In the genomic region with DNA sequence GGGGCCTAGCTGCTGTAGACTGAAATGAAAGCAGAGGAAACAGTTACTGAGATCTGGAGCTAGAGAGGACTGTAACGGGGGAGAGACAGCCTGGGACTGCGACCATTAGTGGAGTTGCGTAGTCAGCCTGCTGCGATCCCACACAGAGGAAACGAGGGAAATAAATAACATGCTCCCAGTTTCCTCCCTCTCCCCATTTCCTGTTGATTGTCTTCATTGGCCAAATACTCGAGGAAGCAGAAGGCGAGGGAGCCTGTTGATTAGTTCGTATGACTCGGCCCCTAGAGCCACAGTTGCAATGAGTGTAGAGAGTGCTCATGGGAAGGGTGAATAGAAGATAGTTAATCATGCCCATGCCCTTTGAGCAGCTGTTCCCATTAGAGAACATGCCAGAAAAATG, we compare ENCODE assay signal across 11 mouse cellular contexts.
DNase-seq lines count a peak whose midpoint lies in the region; ATAC-seq and TF ChIP-seq lines count a peak whose summit lies in the region.
"Had no signal": no experiment of that assay in that cellular context is flagged by ENCODE, and none has a peak within 500 bp of the region (broad histone marks: within the 10 kb centered on the region; RNA-seq: fewer than 3 reads in every experiment).

No protein-coding gene starts in this region.

- no peaks in the 10 kb centered on the region for H3K4me1 ChIP-seq in lung, embryonic 14.5 days (ENCODE audit: insufficient read depth)
- H3K4me1 ChIP-seq in lung, adult 2 months (ENCODE audit: control insufficient read depth, insufficient read depth, low read length), result no peaks in the 10 kb centered on the region
- no peaks in the 10 kb centered on the region; the same call in none of the 2 replicates for H3K4me1 ChIP-seq in heart, postnatal 0 days (ENCODE audit: control insufficient read depth, insufficient read depth)
- H3K4me1 ChIP-seq in thymus, adult 2 months (replicated peaks; ENCODE audit: control insufficient read depth, insufficient read depth, low read length), result no peaks in the 10 kb centered on the region
- H3K4me1 ChIP-seq: lung, embryonic 15.5 days had no signal

- no peak for ATAC-seq in lung, embryonic 14.5 days (ENCODE audit: insufficient read depth)
- peak; percentile 66 for ATAC-seq in heart, postnatal 0 days (ENCODE audit: insufficient read depth, low read depth)
- ATAC-seq in CD4-positive, CD25-positive, alpha-beta regulatory T cell, adult 4 months, result no peak

- WGBS in lung, embryonic 14.5 days, result 49% methylated on average over 9 of the region's 9 CpGs
- WGBS in lung, adult 2 months, result 45% methylated on average over 9 of the region's 9 CpGs
- WGBS in heart, postnatal 0 days, result 43% methylated on average over 9 of the region's 9 CpGs
- WGBS in thymus, adult 2 months, result 52% methylated on average over 9 of the region's 9 CpGs

- 0 out of 2 replicates have a peak, but pooled peaks cover 6% of the 10 kb centered on the region for H3K9me3 ChIP-seq in lung, embryonic 14.5 days (ENCODE audit: low read depth, low read length)
- peaks cover 4% of the 10 kb centered on the region; the same call in 1 of the 2 replicates for H3K9me3 ChIP-seq in heart, postnatal 0 days (replicated peaks; ENCODE audit: control insufficient read depth, low read length)
- H3K9me3 ChIP-seq: lung, embryonic 15.5 days had no signal

- H3K4me2 ChIP-seq in lung, embryonic 14.5 days, result no peak overlapping the region
- H3K4me2 ChIP-seq in heart, postnatal 0 days (ENCODE audit: low read depth, low read length), result no peak overlapping the region
- H3K4me2 ChIP-seq: lung, embryonic 15.5 days had no signal

- no peak overlapping the region for H3K9ac ChIP-seq in lung, embryonic 14.5 days
- no peak overlapping the region for H3K9ac ChIP-seq in heart, postnatal 0 days (replicated peaks; ENCODE audit: low read depth, low read length)
- H3K9ac ChIP-seq: lung, embryonic 15.5 days had no signal

- no peak for TF ChIP-seq CTCF in lung, embryonic 14.5 days (IDR thresholded peaks at IDR 0.05; ENCODE audit: low read depth)
- TF ChIP-seq CTCF in lung, adult 2 months (IDR thresholded peaks at IDR 0.05; ENCODE audit: insufficient read depth, low read length), result no peak
- TF ChIP-seq CTCF in heart, postnatal 0 days (IDR thresholded peaks at IDR 0.05; ENCODE audit: low read depth), result no peak
- TF ChIP-seq CTCF in thymus, adult 2 months (IDR thresholded peaks at IDR 0.05; ENCODE audit: borderline replicate concordance, control insufficient read depth, extremely low read depth, insufficient read depth, low read length, poor library complexity), result no peak

- no peaks in the 10 kb centered on the region for H3K36me3 ChIP-seq in lung, embryonic 14.5 days (ENCODE audit: insufficient read depth)
- H3K36me3 ChIP-seq in heart, postnatal 0 days (replicated peaks; ENCODE audit: control insufficient read depth, insufficient read depth, low read length), result no peaks in the 10 kb centered on the region
- no peaks in the 10 kb centered on the region for H3K36me3 ChIP-seq in thymus, adult 2 months (ENCODE audit: control insufficient read depth, insufficient read depth, low read length)
- H3K36me3 ChIP-seq: lung, embryonic 15.5 days had no signal

- no peaks in the 10 kb centered on the region for H3K27me3 ChIP-seq in lung, embryonic 14.5 days (ENCODE audit: insufficient read depth, low read length)
- H3K27me3 ChIP-seq in heart, postnatal 0 days (ENCODE audit: control insufficient read depth, insufficient read depth, low read length), result no peaks in the 10 kb centered on the region
- H3K27me3 ChIP-seq in thymus, adult 2 months (ENCODE audit: control insufficient read depth, insufficient read depth, low read length), result no peaks in the 10 kb centered on the region
- H3K27me3 ChIP-seq: lung, embryonic 15.5 days had no signal

- H3K4me3 ChIP-seq in lung, embryonic 14.5 days (ENCODE audit: low read depth, low read length), result no peak overlapping the region
- H3K4me3 ChIP-seq in lung, adult 2 months (replicated peaks; ENCODE audit: extremely low read depth, low read depth, low read length), result no peak overlapping the region
- no peak overlapping the region for H3K4me3 ChIP-seq in heart, postnatal 0 days (ENCODE audit: low read depth, low read length)
- H3K4me3 ChIP-seq in thymus, adult 2 months (ENCODE audit: control insufficient read depth, insufficient read depth, low read length), result no peak overlapping the region
- H3K4me3 ChIP-seq: left cerebral cortex, adult 2 months; lung, embryonic 15.5 days had no signal

- TF ChIP-seq EP300 in heart, postnatal 0 days (IDR thresholded peaks at IDR 0.05; ENCODE audit: low read depth), result no peak

- peak overlapping the region; percentile 64; the same call in 1 of the 2 replicates for H3K27ac ChIP-seq in lung, embryonic 14.5 days (ENCODE audit: low read depth)
- H3K27ac ChIP-seq in heart, postnatal 0 days (ENCODE audit: low read depth), result no peak overlapping the region
- no peak overlapping the region for H3K27ac ChIP-seq in thymus, adult 2 months (ENCODE audit: control insufficient read depth, insufficient read depth, low read length)
- H3K27ac ChIP-seq: left cerebral cortex, adult 2 months; lung, embryonic 15.5 days had no signal

- no peak for TF ChIP-seq POLR2A in lung, adult 2 months (IDR thresholded peaks at IDR 0.05; ENCODE audit: borderline replicate concordance, extremely low read depth, low read depth, low read length)
- no peak for TF ChIP-seq POLR2A in thymus, adult 2 months (IDR thresholded peaks at IDR 0.05; ENCODE audit: control insufficient read depth, extremely low read depth, insufficient read depth, low read length, poor library complexity)

- DNase-seq in lung, embryonic 14.5 days, result peak; percentile 47
- DNase-seq in lung, adult 2 months, result no peak
- peak; percentile 40 for DNase-seq in heart, postnatal 0 days (ENCODE audit: low spot score)
- DNase-seq in kidney, postnatal 14 days, result peak; percentile 69
- peak; percentile 36 for DNase-seq in lung, postnatal 25 days (ENCODE audit: low spot score)
- DNase-seq in ovary, postnatal 10 days (ENCODE audit: low spot score), result no peak
- no peak for DNase-seq in thymus, adult 2 months
- DNase-seq: cerebellum, adult 9-10 months had no signal

Comparison
In these comparisons a context has a peak if more than half of its experiments do, and no peak if none do; other contexts are left out.
1. DNase-seq: peak in lung, embryonic 14.5 days (single experiment), heart, postnatal 0 days (single experiment), kidney, postnatal 14 days (single experiment) and lung, postnatal 25 days (single experiment); none in lung, adult 2 months (single experiment), ovary, postnatal 10 days (single experiment) and thymus, adult 2 months (single experiment).